Mouse (Mus musculus) lung, adult 10 weeks (tissue): Measurements from ENCODE around the gene Fam210b. TPM values are rescaled to one million over a fixed set of nuclear protein-coding genes. Genes with fewer than 3 reads are reported as not detected.

Experiments used
- polyA plus RNA-seq: library from polyadenylated mRNA; stranded (reverse); fragments of 350-450 nt; fragmentation: Illumina TruSeq; extraction: RNeasy Lipid Tissue Mini Kit (QIAGEN cat#74804); gene quantifications from one replicate; pipeline ENCODE4 v1.2.3, GENCODE M21; 2014; ENCODE audit warnings: low read depth, low replicate concordance; ENCODE audit not compliant: insufficient read depth

The Fam210b gene
- 14.8 TPM for polyA plus RNA-seq

DNA sequence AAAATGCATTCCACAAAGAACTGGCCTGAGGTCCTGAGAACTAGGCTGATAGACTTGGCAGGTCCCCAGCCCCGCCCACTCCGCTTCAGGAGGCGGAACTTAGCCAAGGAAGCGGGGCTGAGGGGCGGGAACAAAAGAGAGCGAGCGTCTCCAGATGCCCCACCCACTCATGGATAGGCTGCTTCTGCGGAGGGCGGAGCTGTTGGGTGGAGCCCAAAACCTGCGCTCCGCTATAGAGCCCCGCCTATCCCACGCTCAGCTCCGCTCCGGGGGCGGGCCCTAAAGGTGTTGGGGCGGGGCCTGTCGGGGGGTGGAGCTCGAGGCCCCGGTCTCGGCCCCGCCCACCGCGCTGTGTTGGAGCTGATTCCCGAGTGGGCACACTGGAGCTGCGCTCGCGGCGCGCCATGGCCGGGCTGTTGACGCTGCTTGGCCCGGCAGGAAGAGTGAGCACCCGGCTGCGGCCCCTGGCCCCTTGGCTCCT lies at the start of gene Fam210b:
Fam210b (plus strand) TSS at position 308 of the 481 bp plus-strand sequence.

DNA sequence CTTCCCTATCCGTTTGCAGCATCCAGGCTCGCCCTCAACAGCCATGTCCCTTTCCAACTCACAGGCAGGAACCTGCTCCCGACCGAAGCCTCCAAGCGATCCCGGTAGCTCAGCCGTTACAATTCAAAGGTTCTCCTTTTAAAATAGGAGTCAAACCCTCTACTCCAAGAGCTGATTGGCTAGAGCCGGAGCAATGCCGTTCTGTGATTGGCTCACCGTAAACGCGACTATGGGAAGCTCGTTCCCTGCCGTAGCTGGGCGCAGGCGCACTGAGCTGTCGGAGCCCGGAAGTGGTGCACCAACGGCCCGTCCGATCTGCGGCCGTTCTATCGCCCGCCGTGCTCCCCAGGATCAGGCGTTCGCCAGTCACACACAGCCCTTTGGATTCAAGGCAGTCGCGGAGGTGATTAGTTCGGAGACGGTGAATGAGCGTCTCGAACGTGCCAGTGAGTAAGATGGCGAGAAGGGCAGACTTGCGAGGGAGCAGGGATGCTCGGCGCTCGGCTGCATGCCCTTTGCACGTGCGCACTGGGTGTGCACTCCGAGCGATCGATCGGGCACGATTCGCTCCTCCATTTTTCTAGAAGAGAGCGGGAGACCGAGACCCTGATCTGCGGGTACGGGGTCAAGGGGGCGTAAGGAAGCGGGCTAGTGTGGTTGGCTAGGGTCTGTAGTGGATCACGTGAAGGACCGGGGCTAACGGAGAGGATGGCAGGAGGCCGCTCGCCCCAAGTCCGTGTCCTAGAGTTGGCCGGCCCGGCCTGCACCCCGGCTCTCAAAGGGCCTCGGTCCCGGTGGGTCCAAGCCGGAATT lies 25.3 kb downstream of the Fam210b start, which contains the start of the genes Aurka and Cstf1:
Aurka (minus strand) TSS at position 125 of the 813 bp plus-strand sequence.
Cstf1 (plus strand) TSS at position 271 of the 813 bp plus-strand sequence.

DNA sequence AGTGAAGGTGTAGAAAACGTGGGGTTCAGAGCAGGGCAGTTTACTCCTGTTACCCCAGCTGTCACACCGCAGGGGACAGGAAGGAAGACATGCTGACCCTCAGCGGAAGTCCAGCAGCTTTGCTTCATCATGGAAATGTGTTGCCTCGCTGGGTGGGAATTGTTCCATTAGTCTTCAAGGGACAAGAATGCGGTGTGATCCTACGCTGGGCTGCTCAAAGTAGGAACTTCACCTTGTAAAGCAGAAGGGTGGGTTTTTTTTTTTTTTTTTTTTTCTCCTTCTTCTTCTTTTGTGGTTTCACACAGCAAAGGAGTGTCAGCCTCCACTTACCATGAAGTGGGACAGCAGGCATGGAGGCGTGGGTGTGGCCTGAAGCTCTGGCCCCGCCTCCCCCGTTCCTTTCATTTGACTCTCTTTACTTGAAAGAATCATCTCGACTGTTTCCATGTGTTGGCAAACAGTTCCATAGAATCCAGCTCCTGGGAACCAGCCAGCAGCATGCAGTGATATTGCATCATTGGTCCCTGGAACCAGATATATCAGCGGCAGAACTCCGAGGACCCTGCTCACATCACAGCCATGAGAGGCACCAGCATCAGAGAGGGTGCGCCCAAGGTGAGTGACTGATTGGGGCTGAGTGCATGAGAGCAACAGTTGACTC lies 48.2 kb downstream of the Fam210b start, which contains the start of gene Cass4:
Cass4 (plus strand) TSS at position 404 of the 661 bp plus-strand sequence.

Other genes starting within 250 kb of the Fam210b start
- gene Mc3r, start 97.1 kb upstream of the Fam210b start, polyA plus RNA-seq = not detected
- 0.81 TPM for gene Aurka, start 25.0 kb downstream of the Fam210b start, polyA plus RNA-seq
- 9.2 TPM for gene Cstf1, start 25.1 kb downstream of the Fam210b start, polyA plus RNA-seq
- gene Cass4, start 48.2 kb downstream of the Fam210b start, polyA plus RNA-seq = 3.8 TPM
- 54.3 TPM for gene Rtf2, start 95.0 kb downstream of the Fam210b start, polyA plus RNA-seq
- gene Gcnt7, start 113.0 kb downstream of the Fam210b start, polyA plus RNA-seq = not detected
- not detected for gene Fam209, start 127.0 kb downstream of the Fam210b start, polyA plus RNA-seq
- not detected for gene Tfap2c, start 204.0 kb downstream of the Fam210b start, polyA plus RNA-seq